ENCODE assay signal across 29 mouse cellular contexts in genomic region chr6:28504611-28505010, GRCm38 (mm10). TPM values are rescaled to one million over a fixed set of nuclear protein-coding genes. Genes with fewer than 3 reads are reported as not detected.
A peak's percentile ranks its signal among the peaks of the same experiment; 100 is the strongest.
DNase-seq lines count a peak whose midpoint lies in the region; ATAC-seq and TF ChIP-seq lines count a peak whose summit lies in the region.
"Had no signal": no experiment of that assay in that cellular context is flagged by ENCODE, and none has a peak within 500 bp of the region (broad histone marks: within the 10 kb centered on the region; RNA-seq: fewer than 3 reads in every experiment).

No protein-coding gene starts in this region.

- WGBS in large intestine, adult 2 months, result 71% methylated on average over 7 of the region's 7 CpGs
- 60% methylated on average over 7 of the region's 7 CpGs for WGBS in liver, embryonic 15.5 days (ENCODE audit: insufficient replicate concordance)
- 74% methylated on average over 7 of the region's 7 CpGs for WGBS in stomach, postnatal 0 days

- no peak overlapping the region; the same call in 1 of the 2 replicates for H3K27ac ChIP-seq in liver, embryonic 15.5 days (replicated peaks)
- H3K27ac ChIP-seq in stomach, postnatal 0 days (replicated peaks), result no peak overlapping the region
- H3K27ac ChIP-seq: forebrain, embryonic 12.5 days; hindbrain, postnatal 0 days; neural tube, embryonic 13.5 days had no signal

- no peaks in the 10 kb centered on the region for H3K9me3 ChIP-seq in liver, embryonic 15.5 days (replicated peaks)
- no peaks in the 10 kb centered on the region for H3K9me3 ChIP-seq in stomach, postnatal 0 days (ENCODE audit: control insufficient read depth, low read length)
- H3K9me3 ChIP-seq: forebrain, embryonic 12.5 days; neural tube, embryonic 13.5 days had no signal

- TF ChIP-seq EP300 in stomach, postnatal 0 days (optimal IDR thresholded peaks at IDR 0.05), result no peak

- ATAC-seq in liver, embryonic 15.5 days (ENCODE audit: insufficient read depth), result peak; percentile 84
- ATAC-seq in stomach, postnatal 0 days (ENCODE audit: low FRiP score, low TSS enrichment), result no peak
- no peak for ATAC-seq in CD4-positive, CD25-positive, alpha-beta regulatory T cell, adult 4 months
- ATAC-seq: hindbrain, postnatal 0 days; lung, postnatal 0 days; Patski had no signal

- H3K9ac ChIP-seq in liver, embryonic 15.5 days, result no peak overlapping the region
- H3K9ac ChIP-seq in stomach, postnatal 0 days (ENCODE audit: low read length), result no peak overlapping the region
- H3K9ac ChIP-seq: forebrain, embryonic 12.5 days; neural tube, embryonic 13.5 days had no signal

- intact Hi-C loops in heart, postnatal 10 days (cut with DNase I), result no loop called here

- DNase-seq in heart, adult 11 months, result peak; percentile 74
- no peak for DNase-seq in heart, postnatal 10 days
- peak; percentile 21 for DNase-seq in large intestine, adult 2 months (ENCODE audit: low read depth, low spot score)
- DNase-seq in stomach, postnatal 0 days (ENCODE audit: low spot score), result peak; percentile 20
- no peak for DNase-seq in cerebellum, postnatal 10 days
- DNase-seq in layer of hippocampus, adult 11-12 months (ENCODE audit: low spot score), result no peak
- DNase-seq: cerebellum, adult 2 months; gastrocnemius, postnatal 10 days; heart, adult 18-20 months; kidney, adult 9 months; kidney, postnatal 36 days; midbrain, embryonic 14.5 days had no signal

- peaks cover 5% of the 10 kb centered on the region; the same call in 1 of the 2 replicates for H3K4me1 ChIP-seq in liver, embryonic 15.5 days (replicated peaks)
- H3K4me1 ChIP-seq in stomach, postnatal 0 days (replicated peaks; ENCODE audit: control insufficient read depth, insufficient read depth), result no peaks in the 10 kb centered on the region

- TF ChIP-seq CTCF in stomach, postnatal 0 days (IDR thresholded peaks at IDR 0.05; ENCODE audit: low read depth), result no peak

- no peak overlapping the region for H3K4me3 ChIP-seq in liver, embryonic 15.5 days (replicated peaks)
- H3K4me3 ChIP-seq in stomach, postnatal 0 days (ENCODE audit: low read depth, low read length), result no peak overlapping the region
- H3K4me3 ChIP-seq: forebrain, embryonic 12.5 days; neural tube, embryonic 13.5 days had no signal

- H3K4me2 ChIP-seq in liver, embryonic 15.5 days, result peak overlapping the region; percentile 14; the same call in 1 of the 2 replicates
- no peak overlapping the region for H3K4me2 ChIP-seq in stomach, postnatal 0 days (replicated peaks; ENCODE audit: low read depth)
- H3K4me2 ChIP-seq: forebrain, embryonic 12.5 days; neural tube, embryonic 13.5 days had no signal

- no peaks in the 10 kb centered on the region for H3K27me3 ChIP-seq in liver, embryonic 15.5 days
- H3K27me3 ChIP-seq in stomach, postnatal 0 days (ENCODE audit: control insufficient read depth, insufficient read depth, low read length), result no peaks in the 10 kb centered on the region
- H3K27me3 ChIP-seq: forebrain, embryonic 12.5 days; neural tube, embryonic 13.5 days; Patski had no signal

- H3K36me3 ChIP-seq in liver, embryonic 15.5 days (replicated peaks), result no peaks in the 10 kb centered on the region
- no peaks in the 10 kb centered on the region; the same call in 1 of the 2 replicates for H3K36me3 ChIP-seq in stomach, postnatal 0 days (ENCODE audit: control insufficient read depth, insufficient read depth, low read length)
- H3K36me3 ChIP-seq: forebrain, embryonic 12.5 days; neural tube, embryonic 13.5 days had no signal

RNA-seq across cellular contexts. Expression of gene Snd1, which starts 29.7 kb away (rescaled TPM):
- total RNA-seq in heart, postnatal 10 days (2021), result 100 to 1,000 TPM in 1 of 2 experiments, 10 to 100 TPM in 1; 91.2 to 105 TPM
- polyA plus RNA-seq in large intestine, adult 2 months (2012; rRNA removed), result 89.7 and 90.4 TPM in 2 replicates
- 51.1 and 55.3 TPM in 2 replicates for polyA plus RNA-seq in liver, embryonic 15.5 days (2015; fragmentation: Nextera tagmentation; extraction: Ambion mirVana)
- 69.0 and 81.3 TPM in 2 replicates for polyA plus RNA-seq in stomach, postnatal 0 days (2015; fragmentation: Nextera tagmentation; extraction: Ambion mirVana)
- polyA plus RNA-seq in CD4-positive, CD25-positive, alpha-beta regulatory T cell, adult 4 months (2017; shearing (Covaris generic)), result 10 to 100 TPM; 46.2 to 67.2 TPM

RNA-seq across cellular contexts. Expression of gene Pax4, which starts 55.5 kb away (rescaled TPM):
- not detected for total RNA-seq in heart, postnatal 10 days (2021)
- 0.25 and 0.40 TPM in 2 replicates for polyA plus RNA-seq in large intestine, adult 2 months (2012; rRNA removed)
- polyA plus RNA-seq in liver, embryonic 15.5 days (2015; fragmentation: Nextera tagmentation; extraction: Ambion mirVana), result not detected in 2 replicates
- not detected in 2 replicates for polyA plus RNA-seq in stomach, postnatal 0 days (2015; fragmentation: Nextera tagmentation; extraction: Ambion mirVana)
- not detected for polyA plus RNA-seq in CD4-positive, CD25-positive, alpha-beta regulatory T cell, adult 4 months (2017; shearing (Covaris generic))
- total RNA-seq: adrenal gland, postnatal 4 days; ES-E14; gastrocnemius, postnatal 10 days; heart, adult 18-20 months; hematopoietic stem cell, adult 5-6 weeks; hindbrain, postnatal 0 days; layer of hippocampus, postnatal 14 days; left cerebral cortex, postnatal 14 days had no signal
- polyA plus RNA-seq: cerebellum, adult 2 months; embryonic facial prominence, embryonic 11.5 days; forebrain, embryonic 12.5 days; frontal cortex, adult 2 months; heart, embryonic 14.5 days; limb, embryonic 14.5 days; lung, postnatal 0 days; midbrain, embryonic 14.5 days; neural tube, embryonic 13.5 days; Patski; spleen, adult 2 months had no signal

Comparison
In these comparisons a context has a peak if more than half of its experiments do, and no peak if none do; other contexts are left out.
1. DNase-seq: peak in heart, adult 11 months (single experiment), large intestine, adult 2 months (single experiment) and stomach, postnatal 0 days (single experiment); none in heart, postnatal 10 days (0 of 2), cerebellum, postnatal 10 days (0 of 2) and layer of hippocampus, adult 11-12 months (single experiment).